Mouse (Mus musculus): ENCODE measurements around the gene Gm6176. TPM values are rescaled to one million over a fixed set of nuclear protein-coding genes. Genes with fewer than 3 reads are reported as not detected.
"Not testable (repeated sequence)": the region's sequence is repeated elsewhere in the genome, so short reads cannot be mapped to it uniquely, and the experiment has no call there.

The Gm6176 gene
- total RNA-seq (2014; rRNA removed): not detected in 2 replicates
- not detected in 2 replicates for polyA plus RNA-seq (2015; fragmentation: Nextera tagmentation; extraction: Ambion mirVana)

GRCm38 (mm10) chr7:22056205-22056604 is at the start of gene Gm6176:
TSS of gene Gm6176 (minus strand) at chr7:22056305.
- not testable (repeated sequence) for DNase-seq (ENCODE audit: low spot score); H3K27me3 ChIP-seq (ENCODE audit: insufficient read depth, low read length); H3K9ac ChIP-seq (replicated peaks; ENCODE audit: low read length, poor library complexity, severe bottlenecking); H3K36me3 ChIP-seq (ENCODE audit: insufficient read depth, low read length); ATAC-seq (ENCODE audit: low FRiP score); H3K4me2 ChIP-seq (ENCODE audit: low read depth, low read length, poor library complexity, severe bottlenecking); H3K9me3 ChIP-seq (ENCODE audit: low read length); H3K4me1 ChIP-seq (ENCODE audit: insufficient read depth, low read length); H3K4me3 ChIP-seq (ENCODE audit: low read depth, low read length); H3K27ac ChIP-seq (ENCODE audit: low read depth, low read length)
- WGBS: no CpG with 5 or more reads among the region's 1 CpGs

GRCm38 (mm10) chr7:22068757-22069156 is 12.7 kb upstream of the Gm6176 start, which contains the start of gene Vmn1r139:
TSS of gene Vmn1r139 (plus strand) at chr7:22069057.
- not testable (repeated sequence) for H3K9me3 ChIP-seq (ENCODE audit: low read length); H3K4me2 ChIP-seq (ENCODE audit: low read depth, low read length, poor library complexity, severe bottlenecking); H3K9ac ChIP-seq (replicated peaks; ENCODE audit: low read length, poor library complexity, severe bottlenecking); H3K27me3 ChIP-seq (ENCODE audit: insufficient read depth, low read length); H3K4me3 ChIP-seq (ENCODE audit: low read depth, low read length); H3K4me1 ChIP-seq (ENCODE audit: insufficient read depth, low read length); H3K27ac ChIP-seq (ENCODE audit: low read depth, low read length); DNase-seq (ENCODE audit: low spot score); ATAC-seq (ENCODE audit: low FRiP score); H3K36me3 ChIP-seq (ENCODE audit: insufficient read depth, low read length)
- no CpG with 5 or more reads among the region's 7 CpGs for WGBS

GRCm38 (mm10) chr7:22028797-22029196 is 27.3 kb downstream of the Gm6176 start, which contains the start of gene Vmn1r138:
TSS of gene Vmn1r138 (minus strand) at chr7:22028897.
- H3K9me3 ChIP-seq (ENCODE audit: low read length); H3K27ac ChIP-seq (ENCODE audit: low read depth, low read length); H3K4me1 ChIP-seq (ENCODE audit: insufficient read depth, low read length); DNase-seq (ENCODE audit: low spot score); H3K9ac ChIP-seq (replicated peaks; ENCODE audit: low read length, poor library complexity, severe bottlenecking); H3K4me3 ChIP-seq (ENCODE audit: low read depth, low read length); H3K4me2 ChIP-seq (ENCODE audit: low read depth, low read length, poor library complexity, severe bottlenecking); H3K36me3 ChIP-seq (ENCODE audit: insufficient read depth, low read length); ATAC-seq (ENCODE audit: low FRiP score); H3K27me3 ChIP-seq (ENCODE audit: insufficient read depth, low read length): not testable (repeated sequence)
- WGBS: no CpG with 5 or more reads among the region's 2 CpGs

Other genes starting within 250 kb of the Gm6176 start
- not detected in 2 replicates for gene Vmn1r135, start 224.0 kb downstream of the Gm6176 start, total RNA-seq (2014; rRNA removed)
- gene Vmn1r135, start 224.0 kb downstream of the Gm6176 start, polyA plus RNA-seq (2015; fragmentation: Nextera tagmentation; extraction: Ambion mirVana): not detected in 2 replicates
- not detected in 2 replicates for gene Gm5725, start 212.0 kb downstream of the Gm6176 start, total RNA-seq (2014; rRNA removed)
- gene Gm5725, start 212.0 kb downstream of the Gm6176 start, polyA plus RNA-seq (2015; fragmentation: Nextera tagmentation; extraction: Ambion mirVana): not detected in 2 replicates
- gene Gm5891, start 135.0 kb downstream of the Gm6176 start, total RNA-seq (2014; rRNA removed): not detected in 2 replicates
- gene Gm5891, start 135.0 kb downstream of the Gm6176 start, polyA plus RNA-seq (2015; fragmentation: Nextera tagmentation; extraction: Ambion mirVana): not detected in 2 replicates
- gene Vmn1r137, start 61.7 kb downstream of the Gm6176 start, total RNA-seq (2014; rRNA removed): not detected in 2 replicates
- not detected in 2 replicates for gene Vmn1r137, start 61.7 kb downstream of the Gm6176 start, polyA plus RNA-seq (2015; fragmentation: Nextera tagmentation; extraction: Ambion mirVana)
- gene Vmn1r138, start 27.4 kb downstream of the Gm6176 start, total RNA-seq (2014; rRNA removed): not detected in 2 replicates
- gene Vmn1r138, start 27.4 kb downstream of the Gm6176 start, polyA plus RNA-seq (2015; fragmentation: Nextera tagmentation; extraction: Ambion mirVana): not detected in 2 replicates
- not detected in 2 replicates for gene Vmn1r139, start 12.8 kb upstream of the Gm6176 start, total RNA-seq (2014; rRNA removed)
- gene Vmn1r139, start 12.8 kb upstream of the Gm6176 start, polyA plus RNA-seq (2015; fragmentation: Nextera tagmentation; extraction: Ambion mirVana): not detected in 2 replicates
- not detected in 2 replicates for gene Gm16451, start 61.9 kb upstream of the Gm6176 start, total RNA-seq (2014; rRNA removed)
- not detected in 2 replicates for gene Gm16451, start 61.9 kb upstream of the Gm6176 start, polyA plus RNA-seq (2015; fragmentation: Nextera tagmentation; extraction: Ambion mirVana)
- not detected in 2 replicates for gene Gm10666, start 78.4 kb upstream of the Gm6176 start, total RNA-seq (2014; rRNA removed)
- gene Gm10666, start 78.4 kb upstream of the Gm6176 start, polyA plus RNA-seq (2015; fragmentation: Nextera tagmentation; extraction: Ambion mirVana): not detected in 2 replicates
- not detected in 2 replicates for gene Vmn1r142, start 107.7 kb upstream of the Gm6176 start, total RNA-seq (2014; rRNA removed)
- gene Vmn1r142, start 107.7 kb upstream of the Gm6176 start, polyA plus RNA-seq (2015; fragmentation: Nextera tagmentation; extraction: Ambion mirVana): not detected in 2 replicates
- not detected in 2 replicates for gene Vmn1r143, start 133.1 kb upstream of the Gm6176 start, total RNA-seq (2014; rRNA removed)
- not detected in 2 replicates for gene Vmn1r143, start 133.1 kb upstream of the Gm6176 start, polyA plus RNA-seq (2015; fragmentation: Nextera tagmentation; extraction: Ambion mirVana)
- gene Gm8653, start 145.0 kb upstream of the Gm6176 start, total RNA-seq (2014; rRNA removed): not detected in 2 replicates
- gene Gm8653, start 145.0 kb upstream of the Gm6176 start, polyA plus RNA-seq (2015; fragmentation: Nextera tagmentation; extraction: Ambion mirVana): not detected in 2 replicates
- gene Gm8453, start 173.2 kb upstream of the Gm6176 start, total RNA-seq (2014; rRNA removed): not detected in 2 replicates
- not detected in 2 replicates for gene Gm8453, start 173.2 kb upstream of the Gm6176 start, polyA plus RNA-seq (2015; fragmentation: Nextera tagmentation; extraction: Ambion mirVana)

Data from midbrain, postnatal 0 days (tissue).